Mouse (Mus musculus): ENCODE data around the gene Evi2a. TPM values are rescaled to one million over a fixed set of nuclear protein-coding genes. Genes with fewer than 3 reads are reported as not detected.

Evi2a gene
- polyA plus RNA-seq, 1 experiment from 2014 or later, result 2.6 TPM

- Histone ChIP-seq H3K4me2 (no peak overlapping the region), H3K27me3 (no peaks in the 10 kb centered on the region), H3K4me1 (no peaks in the 10 kb centered on the region), H3K36me3 (ENCODE audit: poor library complexity, severe bottlenecking) (peaks cover 33% of the 10 kb centered on the region), H3K9me3 (replicated peaks) (no peaks in the 10 kb centered on the region), H3K27ac (no peak overlapping the region), H3K9ac (no peak overlapping the region), H3K4me3 (no peak overlapping the region)
- ATAC-seq, result no peak
These were observed 45.7 kb downstream of the Evi2a start for GRCm38 (mm10) chr11:79484721-79485120.

GRCm38 (mm10) chr11:79483876-79484528, 46.4 kb downstream of the Evi2a start:
- no peak overlapping the region for H3K4me2 ChIP-seq
- H3K36me3 ChIP-seq (ENCODE audit: poor library complexity, severe bottlenecking), result peaks cover 36% of the 10 kb centered on the region
- H3K4me1 ChIP-seq, result no peaks in the 10 kb centered on the region
- no peak overlapping the region for H3K4me3 ChIP-seq
- no peak overlapping the region for H3K27ac ChIP-seq
- 92% methylated on average over 7 of the region's 7 CpGs for WGBS
- H3K9ac ChIP-seq, result no peak overlapping the region
- ATAC-seq, result no peak
- H3K27me3 ChIP-seq, result no peaks in the 10 kb centered on the region
- no peaks in the 10 kb centered on the region for H3K9me3 ChIP-seq (replicated peaks)

- H3K9me3 ChIP-seq (replicated peaks), result no peaks in the 10 kb centered on the region
- 91% methylated on average over 6 of the region's 6 CpGs for WGBS
- no peak overlapping the region for H3K4me2 ChIP-seq
- no peak overlapping the region for H3K27ac ChIP-seq
- H3K36me3 ChIP-seq (ENCODE audit: poor library complexity, severe bottlenecking), result peaks cover 37% of the 10 kb centered on the region
- H3K4me3 ChIP-seq, result no peak overlapping the region
- H3K27me3 ChIP-seq, result no peaks in the 10 kb centered on the region
- no peak for ATAC-seq
- no peak overlapping the region for H3K9ac ChIP-seq
- no peaks in the 10 kb centered on the region for H3K4me1 ChIP-seq
These were observed 47.0 kb downstream of the Evi2a start for GRCm38 (mm10) chr11:79483392-79483791.

Other genes with a start within 250 kb of the Evi2a start
- gene Gm9964, start 233.7 kb downstream of the Evi2a start, polyA plus RNA-seq (2015; fragmentation: Nextera tagmentation; extraction: Ambion mirVana), result not detected in 2 replicates
- 7.1 and 8.5 TPM in 2 replicates for gene Nf1, start 190.9 kb downstream of the Evi2a start, polyA plus RNA-seq (2015; fragmentation: Nextera tagmentation; extraction: Ambion mirVana)
- 1.1 and 1.5 TPM in 2 replicates for gene Omg, start 26.5 kb downstream of the Evi2a start, polyA plus RNA-seq (2015; fragmentation: Nextera tagmentation; extraction: Ambion mirVana)
- 0.18 TPM in 1 of 2 replicates, not detected in the other for gene Evi2b, start 6.8 kb downstream of the Evi2a start, polyA plus RNA-seq (2015; fragmentation: Nextera tagmentation; extraction: Ambion mirVana)
- 0.75 and 0.89 TPM in 2 replicates for gene Evi2, start within 50 bp of the Evi2a start, polyA plus RNA-seq (2015; fragmentation: Nextera tagmentation; extraction: Ambion mirVana)
- 16.2 and 19.2 TPM in 2 replicates for gene Rab11fip4, start 60.6 kb upstream of the Evi2a start, polyA plus RNA-seq (2015; fragmentation: Nextera tagmentation; extraction: Ambion mirVana)